Mouse (Mus musculus): ENCODE data around the gene Dtl. TPM values are rescaled to one million over a fixed set of nuclear protein-coding genes. Genes with fewer than 3 reads are reported as not detected.

Gene Dtl
- polyA plus RNA-seq, 1 experiment from 2014 or later = 2.9 TPM

- peak overlapping the region; percentile 41; the same call in 1 of the 2 replicates for H3K9ac ChIP-seq (replicated peaks; ENCODE audit: low read depth)
- H3K4me3 ChIP-seq (ENCODE audit: low read depth, low read length) = peak overlapping the region; percentile 83
- TF ChIP-seq EP300 (IDR thresholded peaks at IDR 0.05) (no peak), CTCF (IDR thresholded peaks at IDR 0.05) (no peak)
- DNase-seq (ENCODE audit: low spot score) = peak; percentile 17
- H3K9me3 ChIP-seq (ENCODE audit: low read length) = no peaks in the 10 kb centered on the region
- no peaks in the 10 kb centered on the region for H3K27me3 ChIP-seq (replicated peaks; ENCODE audit: insufficient read depth, low read length)
- H3K4me1 ChIP-seq (ENCODE audit: insufficient read depth, low read depth, low read length) = peaks cover 9% of the 10 kb centered on the region; the same call in 1 of the 2 replicates
- 0 out of 2 replicates have a peak overlapping the region, but pooled peaks have one; percentile 77 for H3K27ac ChIP-seq (ENCODE audit: low read length)
- no peaks in the 10 kb centered on the region for H3K36me3 ChIP-seq (ENCODE audit: insufficient read depth, low read length)
- no peak for ATAC-seq
- H3K4me2 ChIP-seq (replicated peaks; ENCODE audit: low read depth, low read length) = peak overlapping the region; percentile 93
- WGBS = 2% methylated on average over 13 of the region's 13 CpGs
Measured at GRCm38 (mm10) chr1:191573906-191574639, 1.3 kb downstream of the Dtl start.

DNA sequence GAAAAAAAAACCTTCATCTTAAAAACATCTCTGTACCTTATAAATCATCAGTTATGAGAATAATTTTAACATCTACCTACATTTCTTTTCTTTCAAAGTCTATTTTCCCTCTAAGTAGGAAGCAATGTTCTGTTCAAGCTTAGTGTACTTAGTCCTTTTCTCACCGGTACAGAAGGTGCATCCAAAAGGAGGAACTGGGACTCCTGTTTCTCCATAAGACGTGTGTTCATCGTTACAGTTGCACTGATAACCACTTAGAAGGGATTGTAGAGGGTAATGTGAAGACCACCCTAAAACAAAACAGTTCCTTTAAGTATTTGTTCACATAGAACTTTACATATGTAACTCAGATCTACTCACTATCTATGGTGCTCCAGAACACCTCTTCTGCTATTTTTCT is 4.9 kb downstream of the Dtl start:
- DNase-seq (ENCODE audit: low spot score) = no peak
- no peak overlapping the region for H3K27ac ChIP-seq (ENCODE audit: low read length)
- H3K4me3 ChIP-seq (ENCODE audit: low read depth, low read length) = no peak overlapping the region
- no peak for ATAC-seq
- H3K36me3 ChIP-seq (ENCODE audit: insufficient read depth, low read length) = no peaks in the 10 kb centered on the region
- no peak overlapping the region for H3K4me2 ChIP-seq (replicated peaks; ENCODE audit: low read depth, low read length)
- no peaks in the 10 kb centered on the region for H3K27me3 ChIP-seq (replicated peaks; ENCODE audit: insufficient read depth, low read length)
- no peaks in the 10 kb centered on the region for H3K9me3 ChIP-seq (ENCODE audit: low read length)
- TF ChIP-seq CTCF (IDR thresholded peaks at IDR 0.05) = no peak
- no peak for TF ChIP-seq EP300 (IDR thresholded peaks at IDR 0.05)
- H3K4me1 ChIP-seq (ENCODE audit: insufficient read depth, low read depth, low read length) = no peaks in the 10 kb centered on the region
- H3K9ac ChIP-seq (replicated peaks; ENCODE audit: low read depth) = no peak overlapping the region
- WGBS = 87% methylated on average over 3 of the region's 3 CpGs

DNA sequence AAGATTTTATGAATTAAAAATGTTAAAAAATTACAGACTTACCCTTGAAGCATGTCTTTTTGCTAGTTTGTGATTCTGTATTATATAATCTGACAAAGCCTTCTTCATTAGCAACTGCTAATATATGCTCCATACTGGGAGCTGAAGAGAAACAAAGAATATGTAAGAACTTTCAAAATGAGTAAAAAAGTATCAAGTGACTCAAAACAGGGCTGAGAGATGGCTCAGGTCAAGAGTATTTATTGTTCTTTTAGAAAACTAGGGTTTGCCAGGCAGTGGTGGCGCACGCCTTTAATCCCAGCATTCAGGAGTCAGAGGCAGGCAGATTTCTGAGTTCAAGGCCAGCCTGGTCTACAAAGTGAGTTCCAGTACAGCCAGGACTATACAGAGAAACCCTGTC is 5.7 kb downstream of the Dtl start:
- no peaks in the 10 kb centered on the region for H3K9me3 ChIP-seq (ENCODE audit: low read length)
- H3K27ac ChIP-seq (ENCODE audit: low read length) = no peak overlapping the region
- no peak overlapping the region for H3K9ac ChIP-seq (replicated peaks; ENCODE audit: low read depth)
- ATAC-seq (no peak), DNase-seq (ENCODE audit: low spot score) (no peak)
- H3K4me3 ChIP-seq (ENCODE audit: low read depth, low read length) = no peak overlapping the region
- H3K4me1 ChIP-seq (ENCODE audit: insufficient read depth, low read depth, low read length) = no peaks in the 10 kb centered on the region
- H3K27me3 ChIP-seq (replicated peaks; ENCODE audit: insufficient read depth, low read length) = no peaks in the 10 kb centered on the region
- H3K4me2 ChIP-seq (replicated peaks; ENCODE audit: low read depth, low read length) = no peak overlapping the region
- WGBS = 97% methylated on average over 2 of the region's 2 CpGs
- H3K36me3 ChIP-seq (ENCODE audit: insufficient read depth, low read length) = no peaks in the 10 kb centered on the region
- no peak for TF ChIP-seq CTCF (IDR thresholded peaks at IDR 0.05)
- no peak for TF ChIP-seq EP300 (IDR thresholded peaks at IDR 0.05)

GRCm38 (mm10) chr1:191567859-191568258 is 7.5 kb downstream of the Dtl start:
- TF ChIP-seq CTCF (IDR thresholded peaks at IDR 0.05) (peak; percentile 74), EP300 (IDR thresholded peaks at IDR 0.05) (no peak)
- DNase-seq (ENCODE audit: low spot score) = peak; percentile 32
- ATAC-seq = no peak

GRCm38 (mm10) chr1:191562823-191563365 is 12.4 kb downstream of the Dtl start:
- no peaks in the 10 kb centered on the region for H3K36me3 ChIP-seq (ENCODE audit: insufficient read depth, low read length)
- ATAC-seq (no peak), DNase-seq (ENCODE audit: low spot score) (peak; percentile 87)
- no peak overlapping the region for H3K27ac ChIP-seq (ENCODE audit: low read length)
- no peak overlapping the region for H3K9ac ChIP-seq (replicated peaks; ENCODE audit: low read depth)
- no peaks in the 10 kb centered on the region for H3K9me3 ChIP-seq (ENCODE audit: low read length)
- H3K27me3 ChIP-seq (replicated peaks; ENCODE audit: insufficient read depth, low read length) = no peaks in the 10 kb centered on the region
- TF ChIP-seq EP300 (IDR thresholded peaks at IDR 0.05) = no peak
- peak; percentile 85 for TF ChIP-seq CTCF (IDR thresholded peaks at IDR 0.05)
- no peaks in the 10 kb centered on the region; the same call in 1 of the 2 replicates for H3K4me1 ChIP-seq (ENCODE audit: insufficient read depth, low read depth, low read length)
- WGBS = 48% methylated on average over 6 of the region's 6 CpGs
- H3K4me3 ChIP-seq (ENCODE audit: low read depth, low read length) = no peak overlapping the region
- no peak overlapping the region for H3K4me2 ChIP-seq (replicated peaks; ENCODE audit: low read depth, low read length)

More at GRCm38 (mm10) chr1:191567859-191568258, 7.5 kb downstream of the Dtl start:
- WGBS = 91% methylated on average over 1 of the region's 1 CpGs
- Histone ChIP-seq H3K27me3 (replicated peaks; ENCODE audit: insufficient read depth, low read length) (no peaks in the 10 kb centered on the region), H3K9me3 (ENCODE audit: low read length) (no peaks in the 10 kb centered on the region), H3K4me2 (replicated peaks; ENCODE audit: low read depth, low read length) (no peak overlapping the region), H3K9ac (replicated peaks; ENCODE audit: low read depth) (no peak overlapping the region), H3K36me3 (ENCODE audit: insufficient read depth, low read length) (no peaks in the 10 kb centered on the region), H3K4me3 (ENCODE audit: low read depth, low read length) (no peak overlapping the region), H3K4me1 (ENCODE audit: insufficient read depth, low read depth, low read length) (no peaks in the 10 kb centered on the region), H3K27ac (ENCODE audit: low read length) (no peak overlapping the region)

GRCm38 (mm10) chr1:191559779-191560178 is 15.6 kb downstream of the Dtl start:
- no peaks in the 10 kb centered on the region for H3K27me3 ChIP-seq (replicated peaks; ENCODE audit: insufficient read depth, low read length)
- TF ChIP-seq EP300 (IDR thresholded peaks at IDR 0.05) (peak; percentile 44; the same call in 1 of the 2 replicates), CTCF (IDR thresholded peaks at IDR 0.05) (no peak)
- H3K9me3 ChIP-seq (ENCODE audit: low read length) = no peaks in the 10 kb centered on the region
- peak; percentile 41; the same call in 1 of the 2 replicates for ATAC-seq
- H3K4me1 ChIP-seq (ENCODE audit: insufficient read depth, low read depth, low read length) = no peaks in the 10 kb centered on the region; the same call in 1 of the 2 replicates
- 49% methylated on average over 5 of the region's 5 CpGs for WGBS
- H3K4me3 ChIP-seq (ENCODE audit: low read depth, low read length) = no peak overlapping the region
- H3K9ac ChIP-seq (replicated peaks; ENCODE audit: low read depth) = no peak overlapping the region
- DNase-seq (ENCODE audit: low spot score) = peak; percentile 36
- H3K4me2 ChIP-seq (replicated peaks; ENCODE audit: low read depth, low read length) = no peak overlapping the region
- no peaks in the 10 kb centered on the region for H3K36me3 ChIP-seq (ENCODE audit: insufficient read depth, low read length)
- H3K27ac ChIP-seq (ENCODE audit: low read length) = no peak overlapping the region

Data from lung, postnatal 0 days (tissue).